Mouse (Mus musculus): ENCODE results near the gene Cyp8b1. TPM values are rescaled to one million over a fixed set of nuclear protein-coding genes. Genes with fewer than 3 reads are reported as not detected.

The Cyp8b1 gene
- polyA plus RNA-seq, 1 experiment from 2014 or later, result not detected

Other genes starting within 250 kb of the Cyp8b1 start
- 8.5 and 9.0 TPM in 2 replicates for gene Sec22c, start 210.8 kb downstream of the Cyp8b1 start, polyA plus RNA-seq (2015; fragmentation: Nextera tagmentation; extraction: Ambion mirVana)
- 107 and 114 TPM in 2 replicates for gene Ss18l2, start 206.0 kb downstream of the Cyp8b1 start, polyA plus RNA-seq (2015; fragmentation: Nextera tagmentation; extraction: Ambion mirVana)
- 46.1 and 57.5 TPM in 2 replicates for gene Nktr, start 197.1 kb downstream of the Cyp8b1 start, polyA plus RNA-seq (2015; fragmentation: Nextera tagmentation; extraction: Ambion mirVana)
- 8.1 and 9.5 TPM in 2 replicates for gene Zfp651, start 157.0 kb downstream of the Cyp8b1 start, polyA plus RNA-seq (2015; fragmentation: Nextera tagmentation; extraction: Ambion mirVana)
- gene Klhl40, start 138.7 kb downstream of the Cyp8b1 start, polyA plus RNA-seq (2015; fragmentation: Nextera tagmentation; extraction: Ambion mirVana), result 0.72 and 0.99 TPM in 2 replicates
- gene Hhatl, start 123.8 kb downstream of the Cyp8b1 start, polyA plus RNA-seq (2015; fragmentation: Nextera tagmentation; extraction: Ambion mirVana), result 0.50 and 0.56 TPM in 2 replicates
- 0.58 and 0.71 TPM in 2 replicates for gene Ccdc13, start 76.8 kb downstream of the Cyp8b1 start, polyA plus RNA-seq (2015; fragmentation: Nextera tagmentation; extraction: Ambion mirVana)
- 120 and 142 TPM in 2 replicates for gene Higd1a, start 57.9 kb downstream of the Cyp8b1 start, polyA plus RNA-seq (2015; fragmentation: Nextera tagmentation; extraction: Ambion mirVana)
- gene Ackr2, start 17.9 kb downstream of the Cyp8b1 start, polyA plus RNA-seq (2015; fragmentation: Nextera tagmentation; extraction: Ambion mirVana), result 0.90 and 1.2 TPM in 2 replicates
- 2.0 and 2.8 TPM in 2 replicates for gene Fam198a, start 34.7 kb upstream of the Cyp8b1 start, polyA plus RNA-seq (2015; fragmentation: Nextera tagmentation; extraction: Ambion mirVana)
- gene Pomgnt2, start 80.8 kb upstream of the Cyp8b1 start, polyA plus RNA-seq (2015; fragmentation: Nextera tagmentation; extraction: Ambion mirVana), result 19.1 and 19.9 TPM in 2 replicates
- gene Snrk, start 201.0 kb upstream of the Cyp8b1 start, polyA plus RNA-seq (2015; fragmentation: Nextera tagmentation; extraction: Ambion mirVana), result 63.3 and 65.1 TPM in 2 replicates

All from kidney, embryonic 16.5 days (tissue).